Mouse (Mus musculus): ENCODE results near the gene Bace2. TPM values are rescaled to one million over a fixed set of nuclear protein-coding genes. Genes with fewer than 3 reads are reported as not detected.

The Bace2 gene
- total RNA-seq, 4 experiments from 2014 or later, result 0.97 to 4.4 (median 1.6) TPM

DNA sequence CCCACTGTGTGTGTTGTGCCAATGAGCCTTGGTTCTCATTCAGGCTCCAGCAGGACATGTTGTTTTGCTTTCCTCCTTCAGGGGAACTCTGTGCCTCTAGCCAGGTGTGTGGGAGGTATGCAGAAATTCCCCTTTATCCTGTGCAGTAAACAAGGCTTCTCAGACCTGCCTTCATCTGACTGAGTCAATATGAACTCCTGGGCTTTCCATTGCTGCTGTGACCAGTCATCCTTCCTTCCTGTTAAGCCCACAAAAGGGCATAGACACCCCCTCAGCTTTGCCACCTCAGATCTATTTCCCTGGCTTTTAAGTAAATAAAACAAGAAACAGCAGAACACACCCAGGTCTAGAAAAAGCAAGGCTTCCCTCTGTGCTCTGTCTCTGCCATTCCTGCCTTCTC lies 45.2 kb downstream of the Bace2 start:
- no peak for DNase-seq (ENCODE audit: low spot score in 2 of 2)

DNA sequence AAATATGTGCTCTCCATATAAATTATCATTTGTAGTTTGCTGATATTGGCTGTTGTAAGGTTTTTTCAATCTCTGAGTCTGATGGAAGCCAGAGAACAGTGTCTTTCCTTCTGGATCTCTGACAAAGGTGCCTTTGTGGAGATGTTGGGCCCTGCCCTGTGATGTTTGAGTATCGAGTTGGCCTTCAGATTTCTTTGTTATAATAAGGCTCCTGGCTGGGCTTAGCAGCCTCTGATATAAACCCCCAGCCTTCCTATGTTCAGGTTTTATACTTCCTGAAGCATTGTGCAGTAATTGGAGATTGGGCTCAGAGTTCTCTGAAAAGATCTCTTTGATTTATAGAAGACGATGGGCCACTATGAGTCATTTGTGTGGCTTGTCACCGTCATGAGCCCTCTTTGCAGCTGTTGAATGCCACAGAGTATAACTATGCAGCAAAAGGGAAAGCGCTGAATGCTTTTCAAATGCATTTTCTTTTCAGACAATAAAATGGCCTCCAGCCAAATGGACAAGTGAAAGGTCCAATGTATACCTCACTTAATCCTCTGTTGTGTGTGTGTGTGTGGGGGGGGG lies 45.8 kb downstream of the Bace2 start:
- DNase-seq (ENCODE audit: low spot score in 2 of 2), result no peak

DNA sequence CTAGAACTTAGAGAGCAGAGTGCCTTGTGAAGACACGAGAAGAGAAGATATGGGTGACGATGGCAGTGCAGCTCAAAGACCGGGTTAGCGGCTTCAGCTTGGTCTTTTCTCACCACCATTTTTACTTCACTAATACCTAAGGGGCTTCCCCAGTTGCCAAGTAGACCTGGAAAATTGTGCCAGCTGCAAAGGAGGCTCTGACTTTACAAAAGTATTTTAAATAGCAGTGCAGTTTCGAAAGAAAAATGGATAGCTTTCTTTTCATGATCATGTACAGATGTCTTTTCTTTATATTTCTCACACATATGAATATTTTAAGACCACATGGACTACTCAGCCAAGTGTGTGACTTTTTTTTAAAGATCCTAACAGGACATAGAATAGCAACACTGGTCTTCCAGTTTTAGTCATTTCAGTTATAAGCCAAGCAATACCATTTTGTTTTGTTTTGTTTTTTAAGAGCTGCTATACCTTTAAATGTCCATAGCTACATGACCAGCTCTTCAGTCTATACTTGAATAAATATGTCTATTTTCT lies 49.0 kb downstream of the Bace2 start:
- DNase-seq (ENCODE audit: low spot score in 2 of 2), result no peak

GRCm38 (mm10) chr16:97417896-97418542 lies 61.5 kb downstream of the Bace2 start:
- DNase-seq (ENCODE audit: low spot score in 2 of 2), result no peak

DNA sequence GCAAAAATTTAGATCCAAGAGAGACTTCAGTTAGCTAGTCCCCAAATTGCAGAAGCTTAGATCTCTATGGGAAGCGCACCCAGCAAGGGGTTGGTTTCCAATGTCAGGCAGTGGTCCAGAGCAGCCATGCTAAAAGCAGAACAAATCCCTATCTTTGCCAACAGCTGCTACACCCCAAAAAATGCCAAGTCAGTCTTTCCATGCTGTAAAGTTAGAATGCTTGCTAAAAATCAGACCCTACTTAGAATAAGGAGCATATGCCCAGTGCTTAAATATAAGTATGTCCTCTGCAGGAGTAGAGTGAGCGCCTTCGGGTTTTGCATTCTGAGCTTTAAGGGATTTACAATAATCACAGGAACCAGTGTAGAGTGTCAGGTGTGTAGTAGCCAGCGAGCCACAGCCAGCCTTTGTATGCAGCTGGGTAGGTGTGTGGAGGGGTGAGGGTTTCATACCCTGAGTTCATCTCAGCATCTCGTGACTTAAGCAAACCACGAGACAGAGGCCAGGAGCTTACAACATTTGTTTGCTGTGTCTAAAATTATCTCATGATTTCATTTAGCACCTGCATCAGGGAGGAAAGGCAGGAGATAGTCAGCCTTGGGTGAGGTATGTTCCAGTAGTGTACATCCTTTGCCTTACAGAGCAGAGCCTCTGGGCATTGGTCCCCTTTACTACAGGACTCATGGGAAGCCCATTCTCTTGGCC lies 62.4 kb downstream of the Bace2 start:
- DNase-seq (ENCODE audit: low spot score in 2 of 2), result no peak

DNA sequence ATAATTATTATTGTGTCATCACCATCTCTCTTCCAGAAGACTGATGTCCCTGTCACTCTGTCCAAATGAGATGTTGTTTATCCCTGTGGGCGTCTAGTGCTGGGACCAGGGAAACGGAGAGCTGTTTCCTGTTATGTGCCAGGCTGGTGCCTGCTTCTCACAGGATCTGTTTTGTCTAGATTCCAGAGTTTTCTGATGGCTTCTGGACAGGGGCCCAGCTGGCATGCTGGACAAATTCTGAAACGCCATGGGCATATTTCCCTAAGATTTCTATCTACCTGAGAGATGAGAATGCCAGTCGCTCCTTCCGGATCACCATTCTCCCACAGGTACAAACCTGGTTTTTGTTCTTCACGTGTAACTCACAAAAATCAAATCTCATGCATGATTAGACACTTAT lies 65.1 kb downstream of the Bace2 start:
- DNase-seq (ENCODE audit: low spot score in 2 of 2), result no peak

- DNase-seq (ENCODE audit: low spot score in 2 of 2), result no peak
Observed at GRCm38 (mm10) chr16:97423627-97424026, 67.1 kb downstream of the Bace2 start.

DNA sequence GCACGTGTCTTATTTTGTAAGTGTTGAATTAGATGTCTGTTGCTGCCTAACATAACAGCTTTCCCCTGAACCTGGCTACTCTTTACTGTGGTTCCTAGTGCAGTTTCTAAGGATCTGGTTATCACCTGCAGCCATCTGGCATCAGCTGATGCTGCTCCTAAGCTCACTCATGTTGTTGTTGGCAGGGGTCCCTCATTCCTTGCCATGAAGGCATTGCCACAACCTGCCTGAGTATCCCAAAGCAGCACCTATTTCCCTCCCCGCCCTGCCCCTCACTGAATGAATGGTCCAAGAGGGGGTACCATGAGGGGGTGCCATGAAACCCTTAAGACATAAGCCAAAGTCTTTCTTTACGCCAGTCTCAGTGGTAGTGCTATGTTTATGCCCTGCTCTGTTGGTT lies 71.5 kb downstream of the Bace2 start:
- no peak for DNase-seq (ENCODE audit: low spot score in 2 of 2)

- DNase-seq (ENCODE audit: low spot score in 2 of 2), result no peak
Observed at GRCm38 (mm10) chr16:97430091-97430490, 73.5 kb downstream of the Bace2 start.

DNA sequence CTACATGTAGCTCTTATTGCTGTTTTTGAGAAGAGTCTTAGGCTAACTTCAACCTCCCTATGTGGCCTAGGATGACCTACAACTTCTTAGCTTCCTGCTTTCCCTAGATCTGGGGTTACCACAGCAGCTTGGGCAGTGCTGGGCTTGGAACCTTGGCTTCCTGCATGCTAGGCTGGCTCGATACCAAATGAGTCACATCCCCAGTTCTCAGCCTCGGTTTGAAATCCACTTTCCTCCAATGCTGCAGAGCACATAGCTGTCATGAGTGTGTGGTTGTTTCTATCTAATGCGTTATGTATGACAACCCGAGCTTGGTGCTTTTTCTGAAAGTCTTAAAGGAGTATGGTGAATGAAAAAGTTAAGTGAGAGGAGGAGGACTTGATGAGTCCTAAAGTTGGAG lies 74.8 kb downstream of the Bace2 start:
- peak; percentile 10 to 13 for DNase-seq (ENCODE audit: low spot score in 2 of 2)

GRCm38 (mm10) chr16:97434206-97434605 lies 77.7 kb downstream of the Bace2 start:
- DNase-seq (ENCODE audit: low spot score in 2 of 2), result no peak

GRCm38 (mm10) chr16:97437448-97438056 lies 81.0 kb downstream of the Bace2 start:
- DNase-seq (ENCODE audit: low spot score in 2 of 2), result peak in 1 of 2 experiments; percentile 7

- DNase-seq (ENCODE audit: low spot score in 2 of 2), result no peak
Observed at GRCm38 (mm10) chr16:97438191-97438590, 81.6 kb downstream of the Bace2 start.

DNA sequence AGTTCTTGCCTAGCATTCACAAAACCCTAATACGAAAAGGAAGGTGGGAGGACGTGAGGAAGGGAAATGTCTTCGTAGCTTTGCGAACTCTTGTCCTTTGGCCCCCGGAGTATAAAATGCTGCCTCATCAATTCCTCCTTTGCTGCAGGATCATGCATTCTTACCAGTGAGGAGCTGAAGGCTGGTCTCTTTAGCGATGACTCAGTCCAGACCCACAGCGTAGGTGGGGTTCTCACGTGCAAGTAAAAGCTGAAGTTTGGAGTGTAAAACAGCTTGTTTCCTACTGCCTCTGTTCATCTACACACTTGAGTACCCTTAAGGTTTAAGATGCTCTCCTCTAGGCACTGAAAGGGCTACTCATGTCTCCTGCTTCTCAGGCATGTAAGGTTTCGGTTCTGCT lies 85.4 kb downstream of the Bace2 start:
- DNase-seq (ENCODE audit: low spot score in 2 of 2), result no peak

DNA sequence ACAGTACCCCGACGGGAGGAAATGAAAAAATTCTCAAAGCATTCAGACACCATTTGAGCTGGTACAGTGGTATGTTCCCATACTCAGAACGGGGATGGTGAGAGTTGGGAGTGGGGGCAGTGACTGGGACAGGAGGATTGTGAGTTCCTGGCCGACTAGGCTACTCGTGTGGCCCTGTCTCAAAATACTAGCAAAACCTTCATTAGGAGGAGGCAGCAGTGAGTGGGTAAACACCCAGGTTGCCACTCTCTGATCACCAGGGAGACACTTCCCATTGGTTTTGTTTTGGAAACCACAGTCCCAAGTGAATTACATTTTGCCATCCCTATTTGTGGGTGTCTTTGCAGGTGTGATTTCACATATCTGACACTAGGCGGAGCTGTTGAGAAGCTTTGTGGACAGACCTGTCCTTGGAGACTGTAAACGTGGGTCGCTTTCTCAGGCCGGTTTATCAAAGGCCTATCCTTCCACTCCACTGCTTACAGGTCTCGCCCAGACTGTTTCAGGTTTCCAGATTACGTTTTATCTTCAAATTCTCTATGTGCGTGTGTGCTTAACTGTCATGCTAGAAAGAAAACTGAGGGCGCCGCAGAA lies 87.2 kb downstream of the Bace2 start:
- no peak for DNase-seq (ENCODE audit: low spot score in 2 of 2)

DNA sequence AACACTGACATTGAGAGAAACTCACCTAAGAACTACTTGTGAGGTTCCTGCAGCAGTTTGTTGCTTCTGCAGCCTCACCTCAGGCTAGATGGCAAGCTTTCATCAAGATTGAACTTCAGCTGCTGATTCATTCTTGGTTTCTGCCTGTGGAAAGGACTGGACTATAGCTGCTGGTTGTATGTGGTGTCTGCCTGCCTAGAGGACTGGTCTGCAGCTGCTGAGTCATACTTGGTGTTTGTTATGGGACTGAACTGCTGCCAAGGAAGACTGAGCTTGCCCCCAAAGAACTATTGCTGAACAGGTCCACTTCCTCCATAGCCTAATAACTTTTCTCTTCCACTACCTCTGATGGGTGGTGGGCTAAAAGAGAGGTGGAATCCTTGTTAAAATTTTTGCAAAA lies 90.8 kb downstream of the Bace2 start:
- DNase-seq (ENCODE audit: low spot score in 2 of 2), result no peak

- no peak for DNase-seq (ENCODE audit: low spot score in 2 of 2)
Observed at GRCm38 (mm10) chr16:97459831-97460230, 103.3 kb downstream of the Bace2 start.

GRCm38 (mm10) chr16:97461271-97461670 lies 104.7 kb downstream of the Bace2 start:
- DNase-seq (ENCODE audit: low spot score in 2 of 2), result no peak

- no peak for DNase-seq (ENCODE audit: low spot score in 2 of 2)
Observed at GRCm38 (mm10) chr16:97462481-97463181, 106.1 kb downstream of the Bace2 start, which contains the start of gene Mx1. Mx1 (minus strand) TSS chr16:97462907.

DNA sequence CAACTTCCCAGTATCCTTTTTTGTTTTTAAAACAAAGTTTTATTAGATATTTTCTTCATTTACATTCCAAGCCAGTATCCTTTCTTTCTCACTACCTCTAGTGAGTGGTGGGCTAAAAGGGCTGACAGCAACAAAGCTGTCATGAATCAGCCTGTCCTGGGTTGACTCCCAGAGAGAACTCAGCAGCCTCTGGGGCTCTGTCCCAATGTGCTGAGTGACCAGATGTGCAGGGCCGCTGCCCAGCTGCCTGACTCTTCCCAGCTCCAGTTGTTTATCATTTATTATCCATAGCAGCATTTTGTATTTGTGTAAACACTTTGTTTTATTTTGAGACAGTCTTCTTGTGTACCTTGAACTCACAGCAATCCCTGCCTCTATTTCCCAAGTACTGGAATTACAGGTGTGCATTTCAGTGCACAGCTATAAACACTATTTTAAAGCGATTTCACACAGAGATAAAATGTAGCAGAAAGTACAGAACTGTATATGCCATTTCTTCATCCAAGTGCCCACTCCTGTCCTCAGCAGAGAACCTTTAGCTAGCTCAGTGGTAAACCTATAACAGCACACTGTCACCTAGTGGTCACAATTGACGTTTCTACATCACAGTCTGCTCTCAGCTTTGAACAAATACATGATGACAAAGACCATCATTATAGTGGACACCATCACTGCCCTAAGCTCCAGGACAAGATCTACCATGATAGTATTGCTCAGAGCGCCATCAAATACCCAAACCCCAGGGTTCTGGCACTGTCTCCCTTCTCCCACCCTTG lies 109.8 kb downstream of the Bace2 start:
- no peak for DNase-seq (ENCODE audit: low spot score in 2 of 2)

Data from gastrocnemius, adult 8-10 months (tissue).